Mouse (Mus musculus) spleen, adult 2 months (tissue): Measurements from ENCODE around the gene Lor.

Experiments used
- CTCF ChIP-seq: fragments of 200-500 bp; IDR thresholded peaks from 2 replicates; pipeline ENCODE4 v1.5.1; 2011; ENCODE audit warnings: mild to moderate bottlenecking, inconsistent platforms; ENCODE audit not compliant: insufficient read depth, insufficient read length, insufficient replicate concordance; ENCODE audit errors: extremely low read depth
- POLR2A ChIP-seq: fragments of 200-500 bp; IDR thresholded peaks from 2 replicates; pipeline ENCODE4 v1.6.1; 2011; ENCODE audit warnings: low read depth, low read length, inconsistent platforms

GRCm38 (mm10) chr3:92080462-92081284, 2.3 kb downstream of the Lor start:
- TF ChIP-seq CTCF (no peak), POLR2A (no peak)
